Mouse (Mus musculus) MEL (cell line): ENCODE results near the gene Exoc3l.

Source experiments
- CTCF ChIP-seq, 3 experiments: IDR thresholded peaks in 2 of 3; conservative IDR thresholded peaks in 1 of 3; 2 replicates each; pipeline ENCODE4 v1.5.1; 2011 to 2012; ENCODE audit warnings: low read length in 3 of 3, low read depth in 2 of 3, mild to moderate bottlenecking in 2 of 3, improper control_type of control experiment in 1 of 3, inconsistent platforms in 1 of 3, mixed read lengths in 1 of 3, moderate library complexity in 1 of 3; ENCODE audit not compliant: control insufficient read depth in 1 of 3, insufficient read depth in 1 of 3, poor library complexity in 1 of 3, severe bottlenecking in 1 of 3
- GABPA ChIP-seq: IDR thresholded peaks from 2 replicates; pipeline ENCODE4 v1.6.1; 2012; ENCODE audit warnings: low read depth, mild to moderate bottlenecking, inconsistent platforms, low read length, improper control_type of control experiment, moderate library complexity
- GATA1 ChIP-seq: IDR thresholded peaks from 2 replicates; pipeline ENCODE4 v1.6.1; 2011; ENCODE audit warnings: low read depth, low read length, improper control_type of control experiment
- MXI1 ChIP-seq: IDR thresholded peaks from 2 replicates; pipeline ENCODE4 v1.6.1; 2011; ENCODE audit warnings: mild to moderate bottlenecking, low read depth, low read length, improper control_type of control experiment
- MYC ChIP-seq: IDR thresholded peaks from 2 replicates; pipeline ENCODE4 v1.6.1; 2011; ENCODE audit warnings: low read depth, mild to moderate bottlenecking, low read length, improper control_type of control experiment, moderate library complexity
- NRF1 ChIP-seq: IDR thresholded peaks from 2 replicates; pipeline ENCODE4 v1.6.1; 2014; ENCODE audit warnings: low read depth, mild to moderate bottlenecking, inconsistent platforms, low read length, improper control_type of control experiment, moderate library complexity; ENCODE audit not compliant: poor library complexity, insufficient read depth, severe bottlenecking
- POLR2A ChIP-seq, 2 experiments: IDR thresholded peaks; 2 replicates each; pipeline ENCODE4 v1.6.1; 2011 to 2012; ENCODE audit warnings: low read length in 2 of 2, mild to moderate bottlenecking in 2 of 2, control low read depth in 1 of 2, improper control_type of control experiment in 1 of 2, low read depth in 1 of 2, moderate library complexity in 1 of 2; ENCODE audit not compliant: control insufficient read depth in 1 of 2, insufficient read depth in 1 of 2, poor library complexity in 1 of 2
- TAL1 ChIP-seq: IDR thresholded peaks from 2 replicates; pipeline ENCODE4 v1.6.1; 2012; ENCODE audit warnings: mild to moderate bottlenecking, inconsistent platforms, low read length, moderate library complexity, mixed read lengths
- ZNF384 ChIP-seq: IDR thresholded peaks from 2 replicates; pipeline ENCODE4 v1.6.1; 2012; ENCODE audit warnings: low read depth, mild to moderate bottlenecking, inconsistent platforms, low read length, improper control_type of control experiment

GRCm38 (mm10) chr8:105269075-105269458, 26.8 kb downstream of the Exoc3l start:
- TF ChIP-seq GATA1, result no peak
- no peak for TF ChIP-seq GABPA
- TF ChIP-seq POLR2A (IDR thresholded peaks at IDR 0.05; ENCODE audit: control insufficient read depth in 1 of 2, insufficient read depth in 1 of 2, low read depth in 1 of 2, low read length in 2 of 2, poor library complexity in 1 of 2), result no peak
- no peak for TF ChIP-seq NRF1
- no peak for TF ChIP-seq MYC
- no peak for TF ChIP-seq CTCF (IDR thresholded peaks at IDR 0.05 in 2 of 3, conservative IDR thresholded peaks at IDR 0.05 in 1 of 3; ENCODE audit: control insufficient read depth in 1 of 3, insufficient read depth in 1 of 3, low read depth in 2 of 3, low read length in 3 of 3, poor library complexity in 1 of 3, severe bottlenecking in 1 of 3)
- no peak for TF ChIP-seq TAL1
- no peak for TF ChIP-seq MXI1
- no peak for TF ChIP-seq ZNF384
